Mouse (Mus musculus) thymus, postnatal 4 days (tissue): ENCODE measurements around the gene Klhl28.
A peak's percentile ranks its signal among the peaks of the same experiment; 100 is the strongest.

Experiments
- DNase-seq: peaks from one replicate; pipeline ENCODE4 v3.0.0; 2021

Klhl28 gene

DNA sequence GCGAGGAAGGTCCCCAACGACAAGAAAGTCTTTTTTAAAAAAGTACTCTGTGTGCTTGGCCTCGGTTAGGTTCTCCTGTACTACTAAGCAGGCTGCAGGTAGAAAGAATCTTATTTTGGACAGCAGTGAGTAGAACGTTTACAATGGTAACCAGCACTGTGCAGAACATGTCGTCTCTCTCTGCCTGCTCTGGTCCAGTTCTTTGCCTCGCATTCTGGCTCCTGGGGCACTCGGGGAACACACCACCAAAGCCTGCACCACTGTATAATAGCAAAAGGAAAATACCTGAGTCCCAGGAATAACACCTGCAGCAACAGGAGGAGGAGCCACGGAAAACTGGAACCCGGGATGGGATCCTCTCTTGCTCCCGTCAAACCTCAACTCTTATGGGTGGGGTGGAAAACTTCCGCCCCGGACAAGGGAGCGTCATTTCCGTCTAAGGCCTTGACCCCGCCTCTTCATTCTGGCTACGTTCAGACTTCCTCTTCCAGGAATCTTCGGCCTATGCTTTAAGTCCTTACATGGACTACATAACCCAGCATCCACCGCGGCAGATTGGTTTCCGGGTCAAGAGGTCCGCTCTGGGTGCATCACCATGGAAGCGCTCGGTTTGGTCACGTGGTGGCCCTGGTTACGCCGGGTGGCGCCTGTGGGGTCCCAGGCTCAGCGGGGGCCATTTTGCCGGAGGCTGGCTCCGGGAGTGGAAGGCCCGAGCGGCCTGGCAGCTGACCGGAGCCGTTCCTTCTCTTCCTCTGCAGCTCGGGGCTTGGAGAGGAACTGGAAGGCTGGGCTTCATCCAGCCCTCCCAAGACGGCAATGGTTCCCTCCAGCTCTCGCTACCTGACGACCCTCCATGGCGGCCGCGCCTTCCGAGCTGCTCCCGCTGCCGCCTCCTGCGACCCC, at the start of gene Klhl28, which contains the start of gene Togaram1:
TSS of gene Klhl28 (minus strand) at position 411 of the 903 bp plus-strand sequence.
TSS of gene Togaram1 (plus strand) at position 681 of the 903 bp plus-strand sequence.
- DNase-seq = peak; percentile 98

DNA sequence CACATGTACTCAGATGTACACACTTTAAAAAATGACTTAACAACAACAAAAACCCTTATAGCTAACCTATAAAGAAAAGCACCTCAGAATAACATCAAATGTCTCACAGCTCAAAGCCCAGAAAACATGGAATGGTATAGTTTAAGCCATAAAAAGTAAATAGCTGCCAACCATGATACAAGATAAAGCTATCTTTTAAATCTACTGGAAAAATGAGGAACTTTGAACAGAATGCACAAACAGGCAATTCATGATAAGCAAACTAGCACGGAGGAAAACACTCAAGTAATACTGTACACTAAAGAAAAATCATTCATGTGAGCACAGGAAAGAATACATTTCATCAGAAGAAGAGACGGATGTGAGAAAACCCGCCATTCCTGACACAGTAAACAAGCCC, 42.4 kb upstream of the Klhl28 start:
- DNase-seq = no peak

DNA sequence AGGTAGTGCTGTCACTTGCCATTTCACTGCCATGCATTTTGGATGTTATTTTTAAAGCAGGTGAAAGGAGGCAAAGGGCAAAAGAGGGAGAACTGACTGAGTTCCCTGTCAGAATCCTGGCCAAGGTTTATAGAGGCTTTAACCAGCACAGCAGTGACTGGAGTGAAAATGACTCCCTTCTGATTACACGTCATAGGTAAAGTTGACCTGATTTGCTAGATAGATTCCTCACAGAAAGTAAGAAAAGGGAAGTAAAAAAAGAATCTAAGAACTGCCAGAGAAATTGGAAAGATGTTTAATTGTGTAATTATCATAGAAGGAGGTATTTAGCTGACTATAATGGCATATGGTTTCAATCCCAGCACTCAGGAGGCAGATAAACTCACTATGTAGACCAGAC, 12.2 kb upstream of the Klhl28 start:
- DNase-seq = no peak

DNA sequence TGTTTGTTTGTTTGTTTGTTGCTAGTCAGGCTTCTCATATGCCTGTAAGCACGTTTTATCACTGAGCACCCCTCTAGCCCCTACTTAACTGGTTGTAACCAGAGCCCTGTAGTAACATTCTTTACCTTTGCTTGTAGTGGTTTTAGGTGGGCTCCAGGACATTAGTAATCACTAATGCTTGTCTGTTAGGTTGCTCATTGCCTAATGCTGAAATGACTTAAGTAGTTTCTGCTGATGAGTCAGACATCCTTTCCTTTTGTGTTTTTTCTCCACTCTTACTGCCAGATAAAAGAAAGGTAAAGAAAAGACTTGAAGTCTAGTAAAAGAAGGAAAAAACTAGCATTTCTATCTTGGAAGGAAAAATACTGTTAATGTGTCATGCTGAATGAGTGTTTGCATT, 10.9 kb upstream of the Klhl28 start:
- no peak for DNase-seq

DNA sequence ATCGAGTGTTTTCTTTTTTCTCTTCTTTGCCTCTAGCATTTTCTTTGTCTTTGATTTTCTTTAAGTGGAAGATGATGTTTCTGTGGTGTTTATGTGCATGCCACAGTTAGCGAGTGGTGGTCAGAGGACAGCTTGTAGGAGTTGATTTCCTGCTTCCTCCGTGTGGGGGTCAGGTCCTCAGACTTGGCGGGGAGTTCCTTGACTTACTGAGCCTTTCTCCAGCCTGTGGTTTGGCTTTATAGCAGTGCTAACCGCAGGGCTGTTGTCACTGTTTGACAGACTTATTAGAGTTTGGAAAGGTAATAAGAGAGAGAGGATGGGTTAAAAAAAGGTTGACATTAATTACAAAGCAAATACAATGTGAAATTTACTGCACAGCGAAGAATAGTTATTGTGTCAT, 10.2 kb upstream of the Klhl28 start:
- no peak for DNase-seq

DNA sequence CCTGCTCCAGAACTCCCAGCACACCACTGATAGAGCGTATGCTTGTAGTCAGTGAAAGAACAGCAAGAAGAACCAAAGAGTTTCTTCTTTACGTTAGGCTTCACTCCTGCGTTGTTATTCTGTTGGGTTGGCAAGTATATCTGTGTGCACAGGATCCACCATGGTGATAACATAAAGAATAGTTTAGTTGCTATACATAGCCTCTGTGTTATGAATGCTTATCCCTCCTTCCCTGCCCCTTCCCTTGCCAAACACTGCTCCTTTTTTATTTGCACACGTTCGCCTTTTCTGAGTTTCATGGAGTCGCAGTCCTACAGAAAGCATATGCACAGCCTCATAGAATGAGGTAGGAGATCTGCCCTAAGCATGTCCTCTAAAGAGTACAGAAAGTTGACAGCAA, 6.7 kb upstream of the Klhl28 start:
- no peak for DNase-seq

DNA sequence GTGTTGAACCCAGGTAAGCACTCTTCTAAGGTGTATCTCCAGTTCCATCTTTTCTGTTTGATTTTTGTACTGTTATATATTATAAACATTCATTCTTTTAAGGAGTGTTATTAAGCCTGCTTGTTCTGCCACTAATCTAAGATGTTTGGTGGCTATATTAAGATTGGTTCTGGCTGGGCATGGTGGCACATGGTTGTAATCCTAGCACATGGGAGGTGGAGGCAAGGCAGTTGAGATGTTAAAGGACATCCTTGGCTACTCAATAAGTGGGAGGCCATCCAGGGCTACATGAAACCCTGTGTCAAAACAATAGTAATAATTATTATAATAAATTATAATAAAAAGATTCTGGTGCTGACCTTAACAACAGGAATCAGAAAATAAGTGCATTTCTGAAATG, 6.1 kb upstream of the Klhl28 start:
- no peak for DNase-seq

DNA sequence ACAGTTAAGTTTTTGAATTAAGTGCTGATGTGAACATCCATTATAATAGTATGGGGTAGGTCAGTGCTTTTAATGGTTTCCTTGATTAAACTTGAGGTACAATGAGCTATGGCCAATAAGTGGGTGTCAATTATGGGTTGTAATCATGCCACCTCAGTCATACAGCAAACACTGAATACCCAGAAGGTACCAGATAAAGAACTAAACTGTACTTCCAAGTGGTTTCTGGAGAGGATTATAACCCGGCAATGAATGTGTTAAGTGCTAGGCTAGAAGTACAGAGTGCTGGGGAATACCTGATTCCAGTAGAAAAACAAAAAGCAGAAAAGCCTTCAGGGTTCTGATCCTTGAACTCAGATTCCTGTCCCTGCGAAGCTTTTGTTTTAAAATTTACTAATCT, 2.7 kb upstream of the Klhl28 start:
- no peak for DNase-seq

DNA sequence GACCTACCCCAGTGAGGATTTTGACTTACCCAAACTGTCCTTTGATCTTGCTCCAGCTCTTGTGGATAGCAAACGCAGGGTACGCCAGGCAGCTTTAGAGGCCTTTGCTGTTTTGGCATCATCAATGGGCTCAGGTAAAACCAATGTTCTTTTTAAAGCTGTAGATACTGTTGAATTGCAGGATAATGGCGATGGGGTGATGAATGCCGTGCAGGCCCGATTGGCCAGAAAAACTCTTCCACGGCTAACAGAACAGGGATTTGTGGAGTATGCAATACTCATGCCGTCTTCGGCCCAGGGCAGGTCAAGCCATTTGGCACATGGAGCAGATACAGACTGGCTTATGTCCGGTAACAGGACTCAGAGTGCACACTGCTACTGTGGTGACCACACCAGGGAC, 2.1 kb upstream of the Klhl28 start:
- peak; percentile 15 for DNase-seq

DNA sequence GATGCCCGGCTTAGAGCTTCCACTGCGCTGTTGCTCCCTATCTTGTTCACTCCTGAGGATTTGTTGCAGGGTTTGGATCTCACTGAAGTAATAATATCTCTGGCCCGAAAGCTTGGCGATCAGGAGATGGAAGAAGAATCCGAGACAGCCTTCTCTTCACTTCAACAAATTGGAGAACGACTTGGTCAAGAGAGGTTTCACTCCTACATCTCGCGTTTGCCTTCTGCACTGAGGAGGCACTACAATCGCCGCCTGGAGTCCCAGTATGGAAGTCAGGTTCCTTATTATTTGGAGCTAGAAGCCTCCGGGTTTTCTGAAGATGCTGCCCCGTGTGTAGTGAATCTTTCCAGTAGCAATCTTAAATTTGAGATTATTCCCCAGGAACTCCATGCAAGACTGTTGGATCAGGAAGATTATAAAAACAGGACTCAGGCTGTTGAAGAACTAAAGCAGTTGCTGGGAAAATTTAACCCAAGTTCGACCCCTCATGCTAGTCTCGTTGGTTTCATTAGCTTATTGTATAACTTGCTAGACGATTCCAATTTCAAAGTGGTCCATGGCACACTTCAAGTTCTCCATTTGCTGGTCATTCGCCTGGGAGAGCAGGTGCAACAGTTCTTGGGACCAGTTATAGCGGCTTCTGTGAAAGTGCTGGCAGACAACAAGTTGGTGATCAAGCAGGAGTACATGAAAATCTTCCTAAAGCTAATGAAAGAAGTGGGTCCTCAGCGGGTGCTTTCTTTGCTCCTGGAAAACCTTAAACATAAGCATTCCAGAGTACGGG, 1.5 kb upstream of the Klhl28 start:
- peak; percentile 18 for DNase-seq

DNA sequence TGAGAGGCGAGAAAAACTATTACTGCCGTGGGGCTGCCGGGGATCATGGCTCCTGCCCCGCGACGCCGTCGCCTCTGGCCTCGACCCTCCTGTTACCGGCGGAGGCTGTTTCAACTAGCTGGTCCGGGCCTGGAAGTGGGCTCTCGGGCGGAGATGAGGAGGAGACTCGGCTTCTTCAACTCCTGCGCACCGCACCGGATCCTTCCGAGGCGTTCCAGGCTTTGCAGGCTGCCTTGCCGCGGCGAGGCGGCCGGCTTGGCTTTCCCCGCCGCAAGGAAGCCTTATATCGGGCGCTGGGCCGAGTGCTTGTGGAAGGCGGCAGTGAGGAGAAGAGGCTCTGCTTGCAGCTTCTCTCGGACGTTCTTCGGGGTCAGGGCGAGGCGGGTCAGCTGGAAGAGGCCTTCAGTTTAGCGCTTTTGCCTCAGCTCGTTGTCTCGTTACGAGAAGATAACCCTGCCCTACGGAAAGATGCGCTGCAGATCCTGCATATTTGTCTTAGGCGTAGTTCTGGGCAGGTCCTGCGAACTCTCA, 832 bp upstream of the Klhl28 start:
- peak; percentile 79 for DNase-seq

DNA sequence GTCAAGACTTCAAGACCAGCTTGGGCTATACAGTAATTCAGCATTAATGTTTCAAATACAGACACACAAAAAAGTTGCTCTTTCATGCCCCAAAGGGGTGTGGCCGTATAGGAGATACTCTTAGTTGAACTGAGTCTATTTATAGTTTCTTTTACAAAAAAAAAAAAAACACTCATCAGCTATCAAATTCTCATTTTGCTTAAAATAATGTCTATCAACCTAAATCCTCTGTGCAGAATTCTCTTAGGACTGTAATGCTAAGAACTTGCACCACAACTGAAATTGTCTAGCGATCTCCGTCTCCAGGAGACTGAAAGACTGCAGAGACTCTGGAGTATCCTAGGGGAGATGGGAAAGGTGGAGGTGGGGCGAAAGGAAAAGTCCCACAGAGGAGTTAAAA, 774 bp downstream of the Klhl28 start:
- DNase-seq = no peak

DNA sequence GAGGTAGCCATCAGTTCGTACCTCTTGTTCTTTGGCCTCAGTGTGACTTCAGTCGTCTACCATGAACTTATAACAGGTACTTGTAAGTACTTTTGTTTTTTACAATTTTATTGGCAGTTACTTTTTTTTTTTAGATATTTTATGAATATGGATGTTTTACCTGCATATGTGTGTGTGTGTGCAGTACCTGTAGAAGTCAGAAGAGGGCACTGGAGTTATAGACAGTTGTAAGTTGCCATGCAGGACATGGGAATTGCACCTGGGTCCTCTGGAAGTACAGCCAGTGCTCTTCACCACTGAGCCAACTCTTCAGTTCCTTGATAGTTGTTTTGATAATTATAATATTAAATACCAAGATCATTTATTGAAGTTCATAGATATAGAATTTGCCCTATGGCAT, 27.8 kb downstream of the Klhl28 start:
- DNase-seq = peak; percentile 45

DNA sequence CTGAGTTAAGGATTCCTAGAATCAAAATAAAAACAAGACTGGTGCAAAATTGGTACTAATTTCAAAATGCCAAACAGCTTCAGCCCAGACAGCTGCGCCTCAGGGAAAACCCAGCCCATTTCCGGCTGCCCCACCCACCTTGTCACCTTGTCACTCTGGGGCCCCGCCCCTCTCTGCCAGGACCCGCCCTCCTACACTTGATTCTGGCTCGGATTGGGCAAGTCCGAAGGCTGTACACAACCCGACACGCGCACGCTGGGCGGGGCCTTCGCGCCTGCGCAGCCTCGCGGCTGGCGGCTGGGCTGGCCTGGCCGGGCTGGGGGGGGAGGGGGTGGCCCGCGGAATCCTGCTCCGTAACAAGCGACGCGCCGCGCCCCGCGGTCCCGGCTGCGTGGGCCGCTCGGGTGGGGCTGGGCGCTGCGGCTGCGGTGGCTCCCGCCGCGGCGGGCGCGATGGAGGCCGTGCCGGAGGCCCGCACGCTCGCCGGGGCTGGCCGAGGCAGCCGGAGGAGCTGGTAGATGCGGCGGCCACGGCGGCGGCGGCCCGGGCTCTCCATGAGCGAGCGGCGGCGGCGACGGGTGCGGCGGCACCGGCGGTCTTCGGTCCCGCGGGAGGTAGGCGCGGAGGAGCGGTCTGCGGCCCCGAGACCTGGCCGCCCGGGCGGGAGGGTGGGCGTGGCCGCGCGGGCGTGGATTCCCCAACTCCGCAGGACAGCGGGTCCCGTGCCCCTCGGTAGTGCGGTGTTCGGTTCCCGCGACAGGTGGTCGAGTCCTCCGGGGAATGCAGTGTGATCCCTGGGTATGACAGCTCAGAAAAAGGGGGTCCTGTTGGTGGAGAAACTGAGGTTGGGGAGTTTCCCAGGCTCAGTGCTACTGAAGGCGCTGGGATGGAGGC, 47.5 kb downstream of the Klhl28 start, which contains the start of gene Gm527:
TSS of gene Gm527 (plus strand) at position 329 of the 894 bp plus-strand sequence.
- peak; percentile 96 for DNase-seq

DNA sequence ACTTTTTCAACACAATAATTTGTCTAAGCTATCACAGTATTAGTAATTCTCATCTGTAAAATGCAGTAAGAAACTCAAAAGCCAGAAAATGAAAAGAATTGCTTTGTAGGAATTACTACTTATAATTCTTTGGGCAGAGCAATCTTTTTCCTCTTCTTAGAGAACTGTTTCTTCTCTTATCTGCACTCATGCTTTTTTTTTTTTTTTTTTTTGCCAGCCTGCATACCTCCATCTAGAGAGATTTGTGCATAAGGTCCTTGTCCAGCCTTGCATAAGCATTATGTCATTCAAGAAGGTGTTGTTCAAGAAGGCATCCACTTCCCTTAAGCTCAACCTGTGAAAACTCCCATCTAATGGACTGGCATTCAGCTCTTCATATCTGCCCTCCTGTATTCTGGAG, 48.6 kb downstream of the Klhl28 start:
- no peak for DNase-seq

DNA sequence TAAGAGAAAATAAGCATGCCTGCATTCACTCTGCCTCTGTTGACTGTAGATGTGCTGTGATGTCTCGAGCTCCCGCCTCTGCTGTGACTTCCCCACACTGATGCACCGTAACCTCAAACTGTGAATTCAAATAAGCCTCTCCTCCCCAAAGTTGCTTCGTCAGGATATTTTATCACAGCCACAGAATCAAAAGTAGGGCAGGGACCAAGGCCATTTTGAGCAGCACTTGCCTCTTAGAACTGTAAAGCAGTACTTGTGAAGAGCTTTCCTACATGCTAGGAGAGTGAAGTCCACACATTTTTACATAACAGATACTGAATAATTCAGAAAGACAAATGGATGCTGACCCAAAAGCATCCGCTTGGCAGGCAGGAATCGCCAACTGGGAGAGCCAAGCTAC, 52.3 kb downstream of the Klhl28 start:
- no peak for DNase-seq

DNA sequence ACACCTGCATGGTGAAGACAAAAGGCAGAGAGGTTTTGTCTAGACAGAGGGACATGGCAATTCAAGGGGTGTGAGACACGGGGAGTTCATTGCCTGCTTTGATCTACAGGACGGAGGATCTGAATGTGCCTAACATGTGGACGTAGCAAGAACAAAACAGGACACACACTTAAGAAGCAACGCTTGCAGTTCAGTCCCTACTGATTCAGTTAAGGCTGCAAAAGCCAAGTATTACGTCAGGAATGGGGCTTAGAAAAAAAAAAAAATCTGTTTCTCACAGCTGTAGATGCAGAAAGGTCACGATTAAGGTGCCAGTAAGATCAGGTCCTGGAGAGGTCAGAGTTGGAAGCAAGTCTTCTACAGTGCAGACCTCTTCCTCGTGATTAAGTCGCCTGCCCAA, 62.1 kb downstream of the Klhl28 start:
- no peak for DNase-seq

DNA sequence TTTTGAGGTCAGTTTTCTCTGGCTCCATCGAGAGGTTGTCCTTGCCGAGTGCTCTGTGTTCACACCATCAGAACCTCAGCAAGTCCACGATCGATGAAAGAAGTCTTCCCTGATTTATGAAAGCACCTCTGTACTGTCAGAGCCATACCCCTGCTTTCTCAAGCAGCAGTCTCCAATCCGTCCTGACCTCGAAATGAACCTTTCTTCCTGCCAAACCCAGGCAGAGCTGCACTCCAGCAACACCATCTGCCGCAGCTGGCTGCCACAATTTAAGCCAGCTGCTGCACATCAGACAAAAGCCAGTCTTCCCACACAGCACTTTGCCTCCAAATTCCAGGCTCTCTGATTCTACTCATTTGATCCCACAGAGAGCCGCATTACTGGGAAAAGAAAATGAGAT, 62.8 kb downstream of the Klhl28 start:
- no peak for DNase-seq

DNA sequence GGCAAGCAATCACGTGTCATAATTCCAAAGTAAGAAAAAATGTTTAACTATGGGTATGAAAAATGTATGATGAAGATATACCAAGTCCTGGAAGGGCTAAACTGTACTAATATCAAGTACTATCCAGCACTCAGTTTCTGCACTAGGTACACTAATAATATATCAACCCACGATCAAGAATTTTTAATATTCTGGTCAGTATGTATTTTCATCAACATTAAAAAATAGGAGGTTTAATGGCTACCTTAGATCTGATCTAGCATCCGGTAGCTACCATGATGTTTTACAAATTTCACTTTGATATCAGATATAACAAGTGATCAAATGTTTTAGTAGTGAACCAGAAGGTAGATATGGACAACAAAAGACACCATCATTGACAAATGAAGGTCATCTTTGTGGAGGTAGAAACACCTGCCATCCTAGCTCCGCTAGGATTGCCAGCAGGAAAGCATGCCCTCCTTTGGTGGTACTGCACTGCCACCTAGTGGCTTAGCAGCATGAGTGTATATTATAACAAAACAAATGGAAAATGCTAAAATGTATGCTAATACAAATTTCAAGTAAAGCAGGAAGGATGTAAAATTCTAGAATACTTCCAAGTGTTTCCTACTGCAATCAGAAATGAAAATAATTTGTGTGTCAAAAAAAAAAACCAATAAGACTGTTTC, 68.1 kb downstream of the Klhl28 start:
- DNase-seq = peak; percentile 77
